Mouse (Mus musculus) liver, embryonic 15.5 days (tissue): Measurements from ENCODE around the gene Gpr89. TPM values are rescaled to one million over a fixed set of nuclear protein-coding genes. Genes with fewer than 3 reads are reported as not detected.

Source experiments
- ATAC-seq: fragments of 200-750 bp; cut with Nextera tagmentation; 2 replicates; pipeline ENCODE4 v1.8.0; 2017; ENCODE audit warnings: moderate number of reproducible peaks, mild to moderate bottlenecking, moderate library complexity; ENCODE audit not compliant: insufficient read depth
- H3K27ac ChIP-seq: fragments of 300-500 bp; sonication (generic); replicated peaks from 2 replicates; pipeline ENCODE4 v1.5.1; 2015; ENCODE audit warnings: mild to moderate bottlenecking, inconsistent platforms
- H3K27me3 ChIP-seq: fragments of 300-500 bp; sonication (generic); 2 replicates; pipeline ENCODE4 v1.6.1; 2015; ENCODE audit warnings: mild to moderate bottlenecking, inconsistent platforms
- H3K36me3 ChIP-seq: fragments of 300-500 bp; sonication (generic); replicated peaks from 2 replicates; pipeline ENCODE4 v1.6.1; 2015; ENCODE audit warnings: moderate library complexity, mild to moderate bottlenecking, inconsistent platforms
- H3K4me1 ChIP-seq: fragments of 300-500 bp; sonication (generic); replicated peaks from 2 replicates; pipeline ENCODE4 v1.6.1; 2015; ENCODE audit warnings: inconsistent platforms
- H3K4me2 ChIP-seq: fragments of 300-500 bp; sonication (generic); 2 replicates; pipeline ENCODE4 v1.6.1; 2015; ENCODE audit warnings: moderate library complexity, mild to moderate bottlenecking, inconsistent platforms
- H3K4me3 ChIP-seq: fragments of 300-500 bp; sonication (generic); replicated peaks from 2 replicates; pipeline ENCODE4 v1.5.1; 2015; ENCODE audit warnings: mild to moderate bottlenecking, inconsistent platforms
- H3K9ac ChIP-seq: fragments of 300-500 bp; sonication (generic); 2 replicates; pipeline ENCODE4 v1.6.1; 2015; ENCODE audit warnings: moderate library complexity, mild to moderate bottlenecking, inconsistent platforms
- H3K9me3 ChIP-seq: fragments of 300-500 bp; sonication (generic); replicated peaks from 2 replicates; pipeline ENCODE4 v1.6.1; 2016; ENCODE audit warnings: inconsistent platforms
- WGBS: fragments of 180-500 bp; shearing (Covaris S2); methylation state at CpG from one replicate; pipeline ENCODE4 v1.1.7; 2015; ENCODE audit warnings: mixed read lengths; ENCODE audit not compliant: insufficient replicate concordance; 5-methylcytosine and 5-hydroxymethylcytosine counted together
- polyA plus RNA-seq: library from polyadenylated mRNA; unstranded; fragments of >200 nt; fragmentation: Nextera tagmentation; extraction: Ambion mirVana; gene quantifications from 2 replicates; pipeline ENCODE4 v1.2.1, GENCODE M21; 2015

Gpr89 gene
- polyA plus RNA-seq, 1 experiment from 2014 or later, result 22.3 TPM

GRCm38 (mm10) chr3:96869091-96869490 is 36.1 kb downstream of the Gpr89 start:
- no peak for ATAC-seq
- Histone ChIP-seq H3K4me1 (no peaks in the 10 kb centered on the region), H3K4me3 (no peak overlapping the region), H3K9me3 (no peaks in the 10 kb centered on the region), H3K9ac (no peak overlapping the region), H3K27ac (no peak overlapping the region), H3K4me2 (no peak overlapping the region), H3K27me3 (no peaks in the 10 kb centered on the region), H3K36me3 (peaks cover 53% of the 10 kb centered on the region)
- 85% methylated on average over 7 of the region's 7 CpGs for WGBS

DNA sequence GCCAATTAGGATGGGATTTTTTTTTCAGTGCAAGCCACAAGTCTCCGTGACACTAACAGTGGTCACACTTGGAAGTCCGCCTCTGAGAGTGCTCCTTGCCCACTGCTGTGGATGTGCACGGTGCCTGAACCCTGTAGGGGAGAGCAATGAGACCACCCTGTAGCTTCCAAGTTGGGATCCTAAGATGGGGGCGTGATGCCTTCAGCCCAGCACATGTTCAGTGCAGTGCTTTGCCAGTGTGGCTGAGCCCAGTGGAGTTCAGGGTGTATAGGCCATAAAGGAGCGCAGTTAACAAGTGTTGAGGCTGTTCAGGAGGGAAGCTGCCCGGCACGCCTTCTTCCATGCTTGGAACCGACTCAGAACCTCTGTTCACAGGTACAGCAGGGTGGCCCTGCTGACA is 36.6 kb downstream of the Gpr89 start:
- H3K4me3 ChIP-seq, result no peak overlapping the region
- H3K9me3 ChIP-seq, result no peaks in the 10 kb centered on the region
- peaks cover 48% of the 10 kb centered on the region for H3K36me3 ChIP-seq
- no peak overlapping the region for H3K27ac ChIP-seq
- no peak overlapping the region for H3K9ac ChIP-seq
- no peak for ATAC-seq
- H3K4me1 ChIP-seq, result no peaks in the 10 kb centered on the region
- no peak overlapping the region for H3K4me2 ChIP-seq
- H3K27me3 ChIP-seq, result no peaks in the 10 kb centered on the region
- 74% methylated on average over 8 of the region's 8 CpGs for WGBS

DNA sequence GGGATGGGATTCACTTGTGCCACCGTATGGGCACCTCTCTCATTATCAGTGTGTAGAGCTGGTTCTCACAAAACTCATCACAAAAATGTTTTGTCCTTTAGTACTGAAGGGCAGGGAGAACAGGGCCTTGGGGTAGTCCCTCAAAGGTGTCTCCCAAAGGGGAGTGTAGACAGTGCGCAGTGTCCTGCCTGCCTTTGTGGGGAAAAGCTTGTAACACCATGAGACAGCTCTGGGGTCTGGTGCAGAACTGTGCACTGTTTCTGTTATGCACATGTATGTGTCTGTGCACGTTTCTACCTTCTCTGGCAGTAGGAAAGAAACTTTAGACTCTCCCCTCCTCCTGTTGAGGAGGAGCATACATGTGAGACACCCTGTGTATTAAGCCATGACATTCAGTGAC is 37.3 kb downstream of the Gpr89 start:
- Histone ChIP-seq H3K4me1 (no peaks in the 10 kb centered on the region), H3K27me3 (no peaks in the 10 kb centered on the region), H3K4me3 (no peak overlapping the region), H3K36me3 (peaks cover 41% of the 10 kb centered on the region), H3K4me2 (no peak overlapping the region), H3K9ac (no peak overlapping the region), H3K27ac (no peak overlapping the region), H3K9me3 (no peaks in the 10 kb centered on the region)
- no peak for ATAC-seq
- 74% methylated on average over 3 of the region's 3 CpGs for WGBS

DNA sequence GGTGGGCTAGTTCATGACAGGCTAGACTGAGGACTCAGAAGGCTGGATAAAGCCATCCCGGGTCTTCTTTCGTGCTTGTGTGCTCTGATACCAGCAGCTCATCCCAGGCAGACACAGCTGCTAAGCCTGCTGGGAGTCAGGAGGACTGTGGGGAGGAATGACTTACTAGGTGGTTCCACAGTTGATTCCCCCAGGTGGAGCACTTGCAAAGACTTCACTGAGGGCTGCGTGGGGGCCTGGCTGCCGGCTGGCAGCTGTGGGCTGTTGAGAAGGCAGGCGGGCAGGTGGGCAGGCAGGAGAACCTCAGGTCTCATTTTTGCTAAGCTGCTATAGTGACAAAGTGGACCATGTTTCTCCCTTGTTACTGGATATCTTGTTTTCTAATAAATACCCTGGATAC is 44.6 kb downstream of the Gpr89 start:
- Histone ChIP-seq H3K9me3 (no peaks in the 10 kb centered on the region), H3K4me1 (no peaks in the 10 kb centered on the region), H3K36me3 (no peaks in the 10 kb centered on the region; the same call in 1 of the 2 replicates), H3K4me2 (no peak overlapping the region), H3K4me3 (no peak overlapping the region), H3K9ac (no peak overlapping the region), H3K27ac (no peak overlapping the region), H3K27me3 (no peaks in the 10 kb centered on the region)
- 78% methylated on average over 5 of the region's 5 CpGs for WGBS
- no peak for ATAC-seq

- no peak for ATAC-seq
- Histone ChIP-seq H3K4me1 (no peaks in the 10 kb centered on the region), H3K4me2 (no peak overlapping the region), H3K36me3 (no peaks in the 10 kb centered on the region; the same call in 1 of the 2 replicates), H3K27ac (no peak overlapping the region), H3K27me3 (no peaks in the 10 kb centered on the region), H3K9me3 (no peaks in the 10 kb centered on the region), H3K9ac (no peak overlapping the region), H3K4me3 (no peak overlapping the region)
- 58% methylated on average over 3 of the region's 3 CpGs for WGBS
Observed at GRCm38 (mm10) chr3:96855833-96856232, 49.3 kb downstream of the Gpr89 start.

DNA sequence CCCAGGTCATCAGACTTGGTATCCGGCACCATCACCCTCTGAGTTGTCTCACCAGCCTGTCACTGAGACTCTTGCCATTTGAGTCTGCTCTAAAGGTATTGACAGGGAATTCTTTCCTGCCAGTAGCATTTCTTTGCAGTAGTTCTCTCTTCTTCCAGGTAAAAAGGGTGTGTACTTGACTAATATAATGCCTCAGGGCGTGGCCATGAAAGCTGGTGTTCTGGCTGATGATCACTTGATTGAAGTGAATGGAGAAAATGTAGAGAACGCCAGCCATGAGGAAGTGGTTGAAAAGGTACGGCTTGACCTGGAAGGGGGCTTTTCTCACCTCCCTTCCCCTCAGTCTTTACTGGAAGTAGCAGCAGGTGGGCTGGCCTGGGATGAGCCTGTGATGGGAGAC is 50.8 kb downstream of the Gpr89 start:
- Histone ChIP-seq H3K9ac (no peak overlapping the region), H3K4me3 (no peak overlapping the region), H3K36me3 (no peaks in the 10 kb centered on the region), H3K4me1 (no peaks in the 10 kb centered on the region), H3K27me3 (no peaks in the 10 kb centered on the region), H3K27ac (no peak overlapping the region), H3K4me2 (no peak overlapping the region), H3K9me3 (no peaks in the 10 kb centered on the region)
- no peak for ATAC-seq
- 55% methylated on average over 4 of the region's 4 CpGs for WGBS

DNA sequence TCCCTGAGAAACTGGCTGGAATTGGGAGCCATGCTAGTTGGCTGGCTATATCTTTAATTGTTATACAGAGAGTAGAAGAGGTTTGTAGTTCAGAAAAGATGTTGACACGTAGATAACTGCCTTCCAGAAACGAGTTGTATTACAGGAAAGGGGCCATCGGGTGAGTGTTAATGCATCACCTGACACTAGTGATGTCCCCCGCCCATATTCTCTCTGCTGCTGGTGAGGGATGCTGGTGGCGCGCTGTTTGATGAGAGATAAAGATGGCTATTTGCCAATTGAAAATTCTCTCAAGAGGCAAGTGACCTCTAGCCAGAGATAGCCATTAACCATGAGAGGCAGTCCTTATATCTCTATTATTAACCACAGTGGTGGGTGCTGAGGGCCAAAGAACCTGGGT is 52.6 kb downstream of the Gpr89 start:
- peaks cover 11% of the 10 kb centered on the region for H3K4me1 ChIP-seq
- no peak for ATAC-seq
- H3K36me3 ChIP-seq, result no peaks in the 10 kb centered on the region

DNA sequence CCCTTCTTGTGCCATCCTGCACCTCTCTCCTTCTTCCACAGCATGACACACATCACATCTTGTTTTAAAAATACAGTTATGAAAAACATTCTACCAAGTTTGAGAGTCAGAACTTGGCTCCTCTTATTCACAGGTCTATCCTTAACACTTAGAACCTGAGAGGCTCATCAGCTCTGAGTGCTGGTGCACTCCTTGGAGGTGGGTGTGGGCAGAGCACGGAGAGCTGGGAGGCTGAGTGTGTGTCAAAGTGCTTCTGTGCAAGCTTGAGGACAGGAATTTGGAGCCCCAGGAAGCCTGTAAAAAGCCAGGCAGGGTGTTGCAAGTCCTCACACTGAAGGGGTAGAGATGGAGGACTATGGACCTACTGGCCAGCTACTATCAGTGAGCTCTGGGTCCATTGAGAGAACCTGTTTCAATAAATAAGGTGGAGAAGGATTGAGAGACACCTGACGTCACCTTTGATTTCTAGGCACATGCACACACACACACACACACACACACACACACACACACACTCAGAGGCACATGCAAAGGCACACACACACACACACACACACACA is 55.9 kb downstream of the Gpr89 start:
- Histone ChIP-seq H3K9ac (no peak overlapping the region), H3K36me3 (no peaks in the 10 kb centered on the region), H3K4me2 (no peak overlapping the region), H3K9me3 (no peaks in the 10 kb centered on the region), H3K4me3 (no peak overlapping the region), H3K4me1 (peaks cover 28% of the 10 kb centered on the region), H3K27ac (no peak overlapping the region), H3K27me3 (no peaks in the 10 kb centered on the region)
- WGBS, result 63% methylated on average over 2 of the region's 2 CpGs
- peak; percentile 22; the same call in 1 of the 2 replicates for ATAC-seq

More for the DNA sequence above, 52.6 kb downstream of the Gpr89 start:
- no peak overlapping the region for H3K27ac ChIP-seq
- H3K9ac ChIP-seq, result no peak overlapping the region
- no peak overlapping the region for H3K4me3 ChIP-seq
- H3K27me3 ChIP-seq, result no peaks in the 10 kb centered on the region
- H3K4me2 ChIP-seq, result no peak overlapping the region
- no peaks in the 10 kb centered on the region for H3K9me3 ChIP-seq
- WGBS, result 49% methylated on average over 6 of the region's 6 CpGs

GRCm38 (mm10) chr3:96848470-96848869 is 56.7 kb downstream of the Gpr89 start:
- Histone ChIP-seq H3K4me3 (no peak overlapping the region), H3K4me2 (no peak overlapping the region), H3K36me3 (no peaks in the 10 kb centered on the region), H3K9me3 (no peaks in the 10 kb centered on the region), H3K9ac (no peak overlapping the region), H3K27me3 (no peaks in the 10 kb centered on the region), H3K27ac (no peak overlapping the region; the same call in 1 of the 2 replicates), H3K4me1 (peaks cover 28% of the 10 kb centered on the region)
- WGBS, result 57% methylated on average over 7 of the region's 8 CpGs
- peak; percentile 69 for ATAC-seq

DNA sequence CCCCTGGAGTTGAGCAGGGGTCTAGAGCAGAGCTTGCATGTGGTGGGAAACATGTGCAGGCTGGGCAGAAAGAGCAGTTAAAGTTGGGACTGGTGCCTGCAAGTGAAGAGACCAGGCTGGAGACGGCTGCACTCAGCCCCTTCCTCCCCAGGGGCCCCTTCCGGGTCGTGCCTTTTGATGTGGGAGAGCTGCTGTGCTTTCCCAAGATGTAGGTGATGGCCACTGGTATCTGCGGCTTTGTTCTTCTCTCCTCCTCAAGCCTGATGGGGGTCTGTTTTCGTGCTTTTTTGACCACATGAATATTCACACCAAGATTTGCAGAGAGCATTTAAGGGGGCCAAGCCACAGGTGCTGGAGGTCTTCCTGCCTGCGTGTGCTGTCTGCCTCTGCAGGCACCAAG is 57.5 kb downstream of the Gpr89 start:
- no peak for ATAC-seq
- 7% methylated on average over 6 of the region's 6 CpGs for WGBS
- Histone ChIP-seq H3K4me3 (no peak overlapping the region), H3K27me3 (no peaks in the 10 kb centered on the region), H3K4me2 (no peak overlapping the region), H3K9ac (no peak overlapping the region), H3K36me3 (no peaks in the 10 kb centered on the region), H3K9me3 (no peaks in the 10 kb centered on the region), H3K27ac (no peak overlapping the region), H3K4me1 (peaks cover 28% of the 10 kb centered on the region)

DNA sequence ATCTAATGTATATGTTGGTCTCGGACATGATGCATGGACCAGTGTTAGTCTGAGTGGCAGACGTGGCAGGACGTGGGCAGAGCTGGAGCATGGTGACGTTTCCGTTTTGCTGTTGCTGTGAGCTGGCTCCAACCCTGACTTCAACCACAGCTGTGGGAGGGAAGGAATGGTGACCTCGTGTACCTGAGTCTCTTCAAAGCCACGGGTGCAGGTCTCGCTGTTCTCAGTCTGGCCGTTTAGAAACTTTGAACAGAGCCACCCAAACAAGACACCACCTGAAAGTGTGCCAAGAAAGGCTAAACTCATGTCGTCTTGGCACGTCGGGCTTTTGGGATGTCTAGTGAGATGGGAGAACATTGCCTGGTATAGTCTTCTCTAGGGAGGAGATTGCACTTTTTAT is 58.2 kb downstream of the Gpr89 start:
- H3K27ac ChIP-seq, result no peak overlapping the region
- H3K36me3 ChIP-seq, result no peaks in the 10 kb centered on the region
- H3K4me3 ChIP-seq, result no peak overlapping the region
- H3K4me2 ChIP-seq, result no peak overlapping the region
- no peak for ATAC-seq
- no peaks in the 10 kb centered on the region for H3K27me3 ChIP-seq
- H3K9me3 ChIP-seq, result no peaks in the 10 kb centered on the region
- H3K4me1 ChIP-seq, result peaks cover 28% of the 10 kb centered on the region
- H3K9ac ChIP-seq, result no peak overlapping the region
- WGBS, result 48% methylated on average over 12 of the region's 12 CpGs

DNA sequence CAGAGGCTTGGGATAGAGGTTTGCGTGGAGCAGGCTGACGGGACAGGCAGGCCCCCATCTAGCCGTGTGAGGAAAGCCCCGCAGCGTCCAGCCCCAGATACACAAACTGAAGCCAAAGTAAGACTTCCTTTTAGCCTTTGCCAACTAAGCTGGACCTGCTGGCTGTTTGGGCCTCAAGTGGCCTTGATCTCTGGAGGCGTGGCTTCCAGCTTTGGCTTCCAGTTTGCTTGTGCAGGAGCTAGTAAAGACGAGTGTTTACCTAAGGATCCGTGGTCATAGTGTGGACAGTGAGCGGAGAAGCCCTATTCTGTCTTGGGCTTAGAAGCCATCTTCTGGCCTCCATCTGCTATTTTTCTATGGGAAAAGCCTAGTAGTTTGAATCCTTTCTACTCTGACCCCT is 59.3 kb downstream of the Gpr89 start:
- Histone ChIP-seq H3K4me1 (peaks cover 28% of the 10 kb centered on the region), H3K36me3 (no peaks in the 10 kb centered on the region), H3K9me3 (no peaks in the 10 kb centered on the region), H3K27me3 (no peaks in the 10 kb centered on the region), H3K4me3 (no peak overlapping the region), H3K9ac (no peak overlapping the region), H3K4me2 (no peak overlapping the region), H3K27ac (no peak overlapping the region)
- ATAC-seq, result no peak
- WGBS, result 63% methylated on average over 9 of the region's 9 CpGs
